Mouse (Mus musculus) megakaryocyte, embryonic 14.5 days (primary cell): ENCODE measurements at regions not wholly inside any gene's neighbourhood (a gene's known extent, or its start where the extent isn't known, plus 50 kb on each side); places are given as distances from the start of the nearest gene placed in this dataset.

Experiments used
- FLI1 ChIP-seq: IDR thresholded peaks from 2 replicates; pipeline ENCODE4 v1.6.1; 2012; ENCODE audit warnings: low read length, inconsistent platforms, mixed read lengths
- GATA1 ChIP-seq: IDR thresholded peaks from 3 replicates; pipeline ENCODE4 v1.6.1; 2012; ENCODE audit warnings: mixed read lengths, low read length, inconsistent platforms, borderline replicate concordance

- TF ChIP-seq GATA1 (no peak), FLI1 (no peak)
Measured at GRCm38 (mm10) chr4:95209322-95210119, 157.5 kb upstream of the Jun start.
